14 mouse cellular contexts compared by ENCODE assay signal in genomic region chr5:132855619-132856510, GRCm38 (mm10).
DNase-seq lines count a peak whose midpoint lies in the region; ATAC-seq and TF ChIP-seq lines count a peak whose summit lies in the region.
"Had no signal": no experiment of that assay in that cellular context is flagged by ENCODE, and none has a peak within 500 bp of the region (broad histone marks: within the 10 kb centered on the region; RNA-seq: fewer than 3 reads in every experiment).

No protein-coding gene starts in this region.

- peak; percentile 12 for DNase-seq in hindbrain, embryonic 10.5 days (ENCODE audit: low spot score)
- peak; percentile 22 for DNase-seq in neural tube, embryonic 10.5 days (ENCODE audit: extremely low spot score, low spot score)
- peak; percentile 83 for DNase-seq in forelimb bud, embryonic 11.5 days (ENCODE audit: low read depth, low spot score)
- DNase-seq in left cerebral cortex, adult 2 months (ENCODE audit: extremely low spot score in 1 of 2, low spot score in 2 of 2), result no peak
- no peak for DNase-seq in gastrocnemius, postnatal 10 days
- DNase-seq: adrenal gland, postnatal 14 days; cerebellum, adult 11-12 months; spleen, adult 18-20 months had no signal

- no peak overlapping the region for H3K27ac ChIP-seq in hindbrain, embryonic 10.5 days
- H3K27ac ChIP-seq in hindbrain, embryonic 16.5 days (ENCODE audit: low read depth, low read length), result no peak overlapping the region
- no peak overlapping the region for H3K27ac ChIP-seq in neural tube, embryonic 15.5 days (replicated peaks)
- no peak overlapping the region for H3K27ac ChIP-seq in left cerebral cortex, adult 2 months
- H3K27ac ChIP-seq: heart, embryonic 10.5 days; liver, embryonic 15.5 days had no signal

- 68% methylated on average over 4 of the region's 4 CpGs for WGBS in hindbrain, embryonic 10.5 days
- 63% methylated on average over 4 of the region's 4 CpGs for WGBS in hindbrain, embryonic 16.5 days
- WGBS in neural tube, embryonic 15.5 days, result 63% methylated on average over 4 of the region's 4 CpGs

- ATAC-seq in hindbrain, embryonic 16.5 days, result no peak
- no peak for ATAC-seq in neural tube, embryonic 15.5 days (ENCODE audit: low FRiP score)
- ATAC-seq in frontal cortex, adult (ENCODE audit: low TSS enrichment), result no peak
- ATAC-seq: inflammation-experienced regulatory T-cells, adult 6 months had no signal

- no peaks in the 10 kb centered on the region for H3K9me3 ChIP-seq in hindbrain, embryonic 10.5 days
- no peaks in the 10 kb centered on the region for H3K9me3 ChIP-seq in hindbrain, embryonic 16.5 days (ENCODE audit: control insufficient read depth, low read length)
- H3K9me3 ChIP-seq in neural tube, embryonic 15.5 days (replicated peaks), result no peaks in the 10 kb centered on the region
- H3K9me3 ChIP-seq: heart, embryonic 10.5 days; liver, embryonic 15.5 days had no signal

- no peak overlapping the region for H3K9ac ChIP-seq in hindbrain, embryonic 16.5 days (ENCODE audit: low read depth, low read length)
- H3K9ac ChIP-seq in neural tube, embryonic 15.5 days (replicated peaks), result no peak overlapping the region
- H3K9ac ChIP-seq: liver, embryonic 15.5 days had no signal

- H3K36me3 ChIP-seq in hindbrain, embryonic 10.5 days, result no peaks in the 10 kb centered on the region
- no peaks in the 10 kb centered on the region for H3K36me3 ChIP-seq in hindbrain, embryonic 16.5 days (ENCODE audit: control insufficient read depth, insufficient read depth, low read length)
- H3K36me3 ChIP-seq in neural tube, embryonic 15.5 days, result no peaks in the 10 kb centered on the region
- H3K36me3 ChIP-seq: heart, embryonic 10.5 days; liver, embryonic 15.5 days had no signal

- H3K4me1 ChIP-seq in hindbrain, embryonic 10.5 days (replicated peaks), result no peaks in the 10 kb centered on the region
- H3K4me1 ChIP-seq in hindbrain, embryonic 16.5 days (ENCODE audit: control insufficient read depth, insufficient read depth, low read depth, low read length), result peaks cover 3% of the 10 kb centered on the region; the same call in 1 of the 2 replicates
- H3K4me1 ChIP-seq in neural tube, embryonic 15.5 days, result peaks cover 10% of the 10 kb centered on the region; the same call in 1 of the 2 replicates
- H3K4me1 ChIP-seq: heart, embryonic 10.5 days; liver, embryonic 15.5 days had no signal

- H3K4me3 ChIP-seq in hindbrain, embryonic 10.5 days, result no peak overlapping the region
- no peak overlapping the region for H3K4me3 ChIP-seq in hindbrain, embryonic 16.5 days (ENCODE audit: low read length)
- no peak overlapping the region for H3K4me3 ChIP-seq in neural tube, embryonic 15.5 days (replicated peaks)
- no peak overlapping the region for H3K4me3 ChIP-seq in left cerebral cortex, adult 2 months
- H3K4me3 ChIP-seq: heart, embryonic 10.5 days; liver, embryonic 15.5 days had no signal

- no peak for TF ChIP-seq CTCF in left cerebral cortex, adult 2 months (IDR thresholded peaks at IDR 0.05)

- intact Hi-C loops in left cerebral cortex, adult 2 months (cut with DNase I), result no loop called here

- H3K4me2 ChIP-seq in hindbrain, embryonic 16.5 days (ENCODE audit: low read length), result no peak overlapping the region
- H3K4me2 ChIP-seq in neural tube, embryonic 15.5 days, result no peak overlapping the region
- H3K4me2 ChIP-seq: liver, embryonic 15.5 days had no signal

- H3K27me3 ChIP-seq in hindbrain, embryonic 10.5 days (ENCODE audit: insufficient read depth, poor library complexity, severe bottlenecking), result no peaks in the 10 kb centered on the region
- no peaks in the 10 kb centered on the region for H3K27me3 ChIP-seq in hindbrain, embryonic 16.5 days (replicated peaks; ENCODE audit: control insufficient read depth, insufficient read depth, low read length)
- H3K27me3 ChIP-seq in neural tube, embryonic 15.5 days (replicated peaks), result no peaks in the 10 kb centered on the region
- H3K27me3 ChIP-seq: liver, embryonic 15.5 days had no signal

Comparison
In these comparisons a context has a peak if more than half of its experiments do, and no peak if none do; other contexts are left out.
1. DNase-seq: peak in hindbrain, embryonic 10.5 days (single experiment), neural tube, embryonic 10.5 days (single experiment) and forelimb bud, embryonic 11.5 days (single experiment); none in left cerebral cortex, adult 2 months (0 of 2) and gastrocnemius, postnatal 10 days (single experiment).